Mouse (Mus musculus): ENCODE results near the gene Sez6l. TPM values are rescaled to one million over a fixed set of nuclear protein-coding genes. Genes with fewer than 3 reads are reported as not detected.
"Not testable (repeated sequence)": the region's sequence is repeated elsewhere in the genome, so short reads cannot be mapped to it uniquely, and the experiment has no call there.

Gene Sez6l
- polyA plus RNA-seq, 1 experiment from 2014 or later = 16.0 TPM

GRCm38 (mm10) chr5:112433004-112433403 lies 144.0 kb downstream of the Sez6l start:
- Histone ChIP-seq H3K9ac (no peak overlapping the region), H3K36me3 (no peaks in the 10 kb centered on the region), H3K27ac (no peak overlapping the region), H3K9me3 (replicated peaks) (no peaks in the 10 kb centered on the region), H3K4me3 (no peak overlapping the region), H3K27me3 (peaks cover 36% of the 10 kb centered on the region), H3K4me2 (replicated peaks) (no peak overlapping the region), H3K4me1 (peaks cover 9% of the 10 kb centered on the region)
- WGBS = 4% methylated on average over 8 of the region's 8 CpGs
- no peak for ATAC-seq (ENCODE audit: low FRiP score)

DNA sequence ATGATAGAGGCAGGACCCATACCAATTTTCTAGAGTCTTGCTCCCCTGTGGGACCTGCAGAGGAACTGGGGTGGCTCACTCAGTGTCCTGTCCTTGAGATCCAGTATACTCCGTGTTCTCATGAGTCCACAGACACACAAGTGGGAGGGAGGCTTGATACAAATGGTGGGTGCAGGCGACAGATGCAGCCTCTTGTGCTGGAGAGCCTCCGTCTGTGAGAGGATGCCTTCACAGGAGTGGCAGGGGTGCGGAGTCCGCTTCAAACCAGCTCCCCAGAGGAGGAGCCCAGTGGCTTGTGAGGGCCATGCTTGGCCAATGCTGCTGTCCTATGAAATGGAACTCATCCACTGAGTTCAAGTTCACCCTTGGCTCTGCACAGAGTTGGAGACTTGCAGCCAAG lies 145.0 kb downstream of the Sez6l start:
- no peak for ATAC-seq (ENCODE audit: low FRiP score)
- Histone ChIP-seq H3K27me3 (peaks cover 38% of the 10 kb centered on the region), H3K9ac (no peak overlapping the region), H3K4me2 (replicated peaks) (no peak overlapping the region), H3K4me3 (no peak overlapping the region), H3K27ac (no peak overlapping the region), H3K9me3 (replicated peaks) (no peaks in the 10 kb centered on the region), H3K4me1 (peaks cover 9% of the 10 kb centered on the region), H3K36me3 (no peaks in the 10 kb centered on the region)
- 61% methylated on average over 5 of the region's 5 CpGs for WGBS

DNA sequence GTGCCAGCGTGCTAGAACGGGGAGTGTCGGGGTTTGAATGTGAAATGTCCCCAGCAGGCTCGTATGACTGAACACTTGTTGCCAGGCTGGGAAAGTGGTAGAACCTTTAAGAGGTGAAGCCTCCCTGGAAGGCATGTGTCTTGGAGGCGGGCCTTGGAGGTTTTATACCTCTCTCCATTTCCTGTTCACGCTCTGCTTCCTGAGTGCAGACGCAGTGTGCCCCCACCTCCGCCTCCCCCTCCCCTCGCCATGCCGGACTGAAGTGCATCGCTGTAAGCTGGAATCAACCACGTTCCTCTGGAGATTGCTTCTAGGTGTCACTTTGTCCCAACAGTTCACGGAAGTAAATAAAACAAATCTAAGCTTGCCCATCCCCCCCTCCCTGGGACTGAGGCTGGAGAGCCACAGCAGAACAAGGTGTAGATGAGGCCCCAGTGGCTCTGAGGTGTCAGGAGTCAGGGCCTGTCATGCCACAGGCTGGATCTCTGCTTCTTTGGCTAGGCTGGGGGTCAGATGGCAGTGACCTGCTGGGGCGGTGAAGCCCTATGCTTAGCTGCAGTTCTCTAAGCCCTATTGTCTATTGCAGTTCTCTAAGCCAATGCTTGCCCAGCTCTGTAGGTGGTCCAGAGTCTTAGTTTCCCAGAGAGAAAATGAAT lies 145.7 kb downstream of the Sez6l start:
- Histone ChIP-seq H3K9me3 (replicated peaks) (no peaks in the 10 kb centered on the region), H3K4me1 (peaks cover 9% of the 10 kb centered on the region), H3K4me3 (no peak overlapping the region), H3K9ac (no peak overlapping the region), H3K27ac (no peak overlapping the region), H3K4me2 (replicated peaks) (0 out of 2 replicates have a peak overlapping the region, but pooled peaks have one; percentile 11), H3K36me3 (no peaks in the 10 kb centered on the region), H3K27me3 (peaks cover 38% of the 10 kb centered on the region)
- WGBS = 30% methylated on average over 14 of the region's 14 CpGs
- no peak for ATAC-seq (ENCODE audit: low FRiP score)

DNA sequence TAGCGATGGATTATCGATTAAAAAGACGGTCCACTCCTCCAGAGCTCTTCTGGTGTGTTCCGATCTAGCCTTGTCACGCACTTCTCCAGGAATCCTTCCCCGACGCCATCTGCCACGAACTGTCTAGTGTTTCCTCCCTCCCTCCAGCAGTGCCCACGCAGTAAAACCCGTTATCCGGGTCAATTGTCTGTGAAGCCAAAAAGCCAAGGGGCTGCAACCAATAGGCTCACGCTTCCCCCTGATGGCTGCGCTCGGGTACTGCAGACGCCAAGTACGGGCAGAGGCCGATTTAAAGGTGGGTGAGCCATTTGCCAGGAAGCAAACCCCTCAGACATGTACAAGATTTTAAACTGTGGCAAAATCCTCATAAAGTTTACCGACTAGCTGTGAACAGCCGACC lies 148.0 kb downstream of the Sez6l start:
- H3K9ac ChIP-seq = 0 out of 2 replicates have a peak overlapping the region, but pooled peaks have one; percentile 18
- 16% methylated on average over 19 of the region's 19 CpGs for WGBS
- no peak overlapping the region for H3K4me3 ChIP-seq

DNA sequence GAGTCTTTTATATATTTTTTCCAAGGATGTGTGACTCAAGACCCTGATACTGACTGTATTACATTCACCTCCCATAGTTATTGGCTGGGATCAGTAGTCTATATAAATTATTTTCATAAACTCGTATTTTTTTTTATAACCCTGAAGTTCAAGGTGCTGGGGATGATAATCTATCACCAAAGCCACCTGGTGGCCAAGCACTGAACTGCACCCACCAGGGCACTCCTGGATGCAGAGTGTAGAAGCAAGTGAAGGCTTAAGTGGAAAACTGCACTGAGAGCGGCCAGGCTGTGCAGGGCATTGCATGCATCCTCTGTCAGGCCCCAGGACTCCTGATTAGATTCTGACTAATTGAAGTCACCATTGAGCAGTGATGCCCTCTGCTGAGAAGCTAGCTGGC lies 149.7 kb downstream of the Sez6l start:
- no peak overlapping the region for H3K9ac ChIP-seq
- no peaks in the 10 kb centered on the region for H3K36me3 ChIP-seq
- 50% methylated on average over 2 of the region's 2 CpGs for WGBS
- peaks cover 46% of the 10 kb centered on the region for H3K27me3 ChIP-seq
- H3K4me1 ChIP-seq = peaks cover 9% of the 10 kb centered on the region
- no peaks in the 10 kb centered on the region for H3K9me3 ChIP-seq (replicated peaks)
- no peak for ATAC-seq (ENCODE audit: low FRiP score)
- no peak overlapping the region for H3K4me3 ChIP-seq
- H3K4me2 ChIP-seq (replicated peaks) = no peak overlapping the region
- no peak overlapping the region for H3K27ac ChIP-seq

More for the DNA sequence above, 148.0 kb downstream of the Sez6l start:
- H3K4me1 ChIP-seq = peaks cover 9% of the 10 kb centered on the region
- H3K36me3 ChIP-seq = no peaks in the 10 kb centered on the region
- H3K4me2 ChIP-seq (replicated peaks) = peak overlapping the region; percentile 41
- H3K27me3 ChIP-seq = peaks cover 44% of the 10 kb centered on the region
- H3K9me3 ChIP-seq (replicated peaks) = no peaks in the 10 kb centered on the region
- no peak overlapping the region for H3K27ac ChIP-seq
- peak; percentile 47; the same call in 1 of the 2 replicates for ATAC-seq (ENCODE audit: low FRiP score)

- no peaks in the 10 kb centered on the region for H3K9me3 ChIP-seq (replicated peaks)
- peaks cover 4% of the 10 kb centered on the region for H3K36me3 ChIP-seq
- peaks cover 41% of the 10 kb centered on the region for H3K27me3 ChIP-seq
- no peak for ATAC-seq (ENCODE audit: low FRiP score)
- WGBS = 91% methylated on average over 7 of the region's 7 CpGs
- peaks cover 5% of the 10 kb centered on the region for H3K4me1 ChIP-seq
- no peak overlapping the region for H3K9ac ChIP-seq
- no peak overlapping the region for H3K4me3 ChIP-seq
- H3K27ac ChIP-seq = no peak overlapping the region
- no peak overlapping the region for H3K4me2 ChIP-seq (replicated peaks)
Observed at GRCm38 (mm10) chr5:112426635-112427034, 150.3 kb downstream of the Sez6l start.

GRCm38 (mm10) chr5:112419535-112419934 lies 157.4 kb downstream of the Sez6l start:
- Histone ChIP-seq H3K4me2 (replicated peaks) (peak overlapping the region; percentile 1; the same call in 1 of the 2 replicates), H3K9ac (no peak overlapping the region), H3K36me3 (peaks cover 9% of the 10 kb centered on the region), H3K9me3 (replicated peaks) (no peaks in the 10 kb centered on the region), H3K4me1 (peaks cover 18% of the 10 kb centered on the region), H3K27ac (no peak overlapping the region), H3K27me3 (peaks cover 19% of the 10 kb centered on the region), H3K4me3 (no peak overlapping the region)
- no peak for ATAC-seq (ENCODE audit: low FRiP score)
- WGBS = 27% methylated on average over 12 of the region's 12 CpGs

GRCm38 (mm10) chr5:112418023-112418422 lies 159.0 kb downstream of the Sez6l start:
- Histone ChIP-seq H3K9ac (no peak overlapping the region), H3K4me1 (peaks cover 18% of the 10 kb centered on the region), H3K36me3 (peaks cover 9% of the 10 kb centered on the region), H3K9me3 (replicated peaks) (no peaks in the 10 kb centered on the region), H3K27ac (peak overlapping the region; percentile 44; the same call in 1 of the 2 replicates), H3K27me3 (peaks cover 11% of the 10 kb centered on the region; the same call in 1 of the 2 replicates), H3K4me2 (replicated peaks) (no peak overlapping the region), H3K4me3 (no peak overlapping the region)
- 57% methylated on average over 4 of the region's 4 CpGs for WGBS
- ATAC-seq (ENCODE audit: low FRiP score) = no peak

GRCm38 (mm10) chr5:112416673-112417072 lies 160.3 kb downstream of the Sez6l start:
- peaks cover 6% of the 10 kb centered on the region; the same call in 1 of the 2 replicates for H3K36me3 ChIP-seq
- peak overlapping the region; percentile 83 for H3K27ac ChIP-seq
- no peak overlapping the region for H3K4me2 ChIP-seq (replicated peaks)
- no peak overlapping the region for H3K4me3 ChIP-seq
- H3K9ac ChIP-seq = no peak overlapping the region
- 41% methylated on average over 5 of the region's 5 CpGs for WGBS
- H3K27me3 ChIP-seq = peaks cover 10% of the 10 kb centered on the region; the same call in 1 of the 2 replicates
- H3K9me3 ChIP-seq (replicated peaks) = no peaks in the 10 kb centered on the region
- ATAC-seq (ENCODE audit: low FRiP score) = peak; percentile 78
- H3K4me1 ChIP-seq = peaks cover 26% of the 10 kb centered on the region

DNA sequence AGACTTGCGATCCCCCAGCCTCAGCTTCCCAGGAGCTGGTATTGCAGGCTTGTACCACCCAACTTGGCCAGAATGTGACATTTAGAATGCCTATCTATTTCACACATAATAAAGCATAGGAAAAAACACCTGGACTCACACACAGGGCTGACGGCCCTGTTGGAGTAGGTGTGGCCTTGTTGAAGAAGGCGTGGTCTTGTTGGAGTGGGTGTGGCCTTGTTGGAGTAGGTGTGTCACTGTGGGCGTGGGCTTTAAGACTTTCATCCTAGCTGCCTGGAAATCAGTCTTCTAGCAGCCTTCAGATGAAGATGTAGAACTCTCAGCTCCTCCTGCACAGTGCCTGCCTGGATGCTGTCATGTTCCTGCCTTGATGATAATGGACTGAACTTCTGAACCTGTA lies 164.2 kb downstream of the Sez6l start:
- peaks cover 38% of the 10 kb centered on the region for H3K4me1 ChIP-seq
- not testable (repeated sequence) for H3K27me3 ChIP-seq; H3K4me2 ChIP-seq (replicated peaks); H3K9ac ChIP-seq; H3K9me3 ChIP-seq (replicated peaks); ATAC-seq (ENCODE audit: low FRiP score); H3K36me3 ChIP-seq; H3K27ac ChIP-seq; H3K4me3 ChIP-seq
- WGBS = 83% methylated on average over 4 of the region's 4 CpGs

GRCm38 (mm10) chr5:112411514-112412335 lies 165.3 kb downstream of the Sez6l start:
- Histone ChIP-seq H3K36me3 (no peaks in the 10 kb centered on the region), H3K27me3 (no peaks in the 10 kb centered on the region), H3K27ac (peak overlapping the region; percentile 75), H3K4me3 (no peak overlapping the region), H3K4me1 (peaks cover 30% of the 10 kb centered on the region), H3K9me3 (replicated peaks) (no peaks in the 10 kb centered on the region), H3K4me2 (replicated peaks) (peak overlapping the region; percentile 36), H3K9ac (no peak overlapping the region)
- ATAC-seq (ENCODE audit: low FRiP score) = peak; percentile 69
- 13% methylated on average over 19 of the region's 19 CpGs for WGBS

DNA sequence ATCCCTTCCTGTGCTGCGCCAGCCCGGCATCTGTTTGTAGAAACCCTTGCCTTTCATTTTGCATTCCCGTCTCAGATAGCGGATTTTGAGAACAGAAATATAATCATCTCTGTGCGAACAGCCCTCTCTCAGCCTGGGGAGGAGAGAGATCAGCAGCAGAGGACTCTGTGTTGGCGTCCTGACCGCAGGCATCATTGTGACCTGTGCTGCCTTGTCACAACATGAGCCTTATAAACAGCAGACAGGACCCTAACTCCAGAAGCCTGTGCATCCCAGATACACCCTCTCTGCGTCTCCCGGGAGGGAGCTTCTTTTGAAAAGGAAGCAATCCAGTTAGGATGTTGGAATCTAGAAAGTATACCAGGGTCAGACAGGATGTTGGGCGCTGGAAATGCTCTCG lies 165.9 kb downstream of the Sez6l start:
- Histone ChIP-seq H3K4me2 (replicated peaks) (peak overlapping the region; percentile 36), H3K27me3 (no peaks in the 10 kb centered on the region), H3K27ac (peak overlapping the region; percentile 75), H3K4me3 (no peak overlapping the region), H3K4me1 (peaks cover 24% of the 10 kb centered on the region), H3K36me3 (no peaks in the 10 kb centered on the region), H3K9me3 (replicated peaks) (no peaks in the 10 kb centered on the region), H3K9ac (no peak overlapping the region)
- ATAC-seq (ENCODE audit: low FRiP score) = no peak
- WGBS = 27% methylated on average over 11 of the region's 11 CpGs
